Mouse (Mus musculus): ENCODE measurements around the gene Kif1bp.

The Kif1bp gene

DNA sequence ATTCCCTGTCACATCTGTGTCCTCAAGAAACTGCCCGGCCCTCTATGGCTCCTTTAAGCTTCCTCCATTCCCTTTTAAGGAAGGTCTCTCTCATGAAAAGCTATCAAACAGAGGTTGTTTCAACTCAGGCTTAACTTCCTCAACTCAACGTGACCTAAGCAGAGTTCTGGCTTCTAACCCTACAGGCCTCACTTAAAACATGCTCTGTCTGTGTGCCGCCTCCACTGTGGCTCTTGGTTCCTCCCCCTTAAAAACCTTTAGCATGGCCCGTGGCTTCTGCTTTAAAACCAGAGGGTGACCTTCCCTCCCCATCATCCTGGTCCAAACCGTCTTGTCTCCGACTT, 21.7 kb downstream of the Kif1bp start:
- no peak for DNase-seq (ENCODE audit: low spot score)

- DNase-seq (ENCODE audit: low spot score), result no peak
Measured at GRCm38 (mm10) chr10:62555705-62556557, 22.3 kb downstream of the Kif1bp start.

DNA sequence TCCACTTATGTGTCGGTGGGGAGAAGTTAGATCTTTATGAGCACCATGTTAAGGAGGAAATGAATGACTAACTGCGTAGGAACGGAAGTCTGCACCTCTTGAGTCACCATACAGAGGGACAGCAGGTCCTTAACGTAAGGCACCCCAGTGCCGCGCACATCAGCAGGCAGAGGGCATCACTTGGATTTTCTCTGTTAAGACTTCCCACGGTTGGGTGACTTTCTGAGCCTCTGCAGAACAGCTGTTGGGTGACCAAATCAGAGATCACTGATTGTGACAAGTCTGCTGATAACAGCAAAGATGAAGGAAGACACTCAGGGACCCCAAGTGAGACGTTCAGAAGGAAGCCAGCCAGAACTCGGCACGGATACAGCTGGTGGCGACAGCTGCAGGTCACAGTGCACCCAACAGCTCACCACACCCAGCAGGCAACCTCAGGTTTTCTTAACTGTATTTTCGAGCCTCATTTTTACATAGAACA, 24.6 kb downstream of the Kif1bp start:
- DNase-seq (ENCODE audit: low spot score), result no peak

DNA sequence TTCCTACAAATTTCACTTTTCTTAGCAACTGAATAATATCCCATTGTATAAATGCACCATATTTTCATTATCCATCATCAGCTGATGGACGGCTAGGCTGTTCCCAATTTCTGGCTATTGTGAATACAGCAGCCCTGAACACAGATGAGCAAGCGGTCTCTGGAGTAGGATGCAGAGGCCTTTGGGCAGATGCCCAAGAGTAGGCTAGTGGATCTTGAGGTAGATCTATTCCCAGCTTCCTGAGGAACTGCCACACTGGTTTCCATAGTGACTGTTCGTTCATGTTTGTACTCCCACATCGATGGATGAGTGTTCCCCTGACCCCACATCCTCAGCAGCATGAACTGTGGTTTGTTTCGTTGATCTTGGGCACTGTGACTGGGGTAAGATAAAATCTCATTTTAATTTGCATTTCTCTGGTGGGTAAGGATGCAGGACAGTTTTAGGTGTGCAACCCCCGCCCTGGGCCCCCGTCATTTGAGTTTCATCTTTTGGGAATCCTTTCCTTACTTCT, 27.4 kb downstream of the Kif1bp start:
- DNase-seq (ENCODE audit: low spot score), result no peak

- DNase-seq (ENCODE audit: low spot score), result peak; percentile 49
Measured at GRCm38 (mm10) chr10:62549523-62550166, 28.6 kb downstream of the Kif1bp start.

DNA sequence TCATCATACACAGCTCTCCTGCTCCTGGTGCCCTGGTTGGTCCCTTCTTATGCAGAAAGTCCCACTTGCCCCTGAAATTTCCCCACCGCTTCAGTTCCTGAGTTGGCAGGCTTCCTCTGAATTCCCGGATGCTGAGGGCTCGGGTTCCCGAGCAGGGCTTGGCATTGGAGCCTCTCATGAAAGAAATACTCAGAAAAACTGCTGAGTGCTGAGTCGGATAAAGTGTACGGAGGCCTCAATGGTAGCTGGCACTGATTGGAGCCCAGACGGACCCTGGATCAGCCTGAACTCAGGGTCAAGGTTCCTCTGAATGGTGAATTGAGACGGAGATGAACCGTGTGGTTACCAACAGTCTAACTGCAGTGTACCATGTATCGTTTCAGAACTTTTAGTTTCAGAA, 31.8 kb downstream of the Kif1bp start:
- DNase-seq (ENCODE audit: low spot score), result no peak

DNA sequence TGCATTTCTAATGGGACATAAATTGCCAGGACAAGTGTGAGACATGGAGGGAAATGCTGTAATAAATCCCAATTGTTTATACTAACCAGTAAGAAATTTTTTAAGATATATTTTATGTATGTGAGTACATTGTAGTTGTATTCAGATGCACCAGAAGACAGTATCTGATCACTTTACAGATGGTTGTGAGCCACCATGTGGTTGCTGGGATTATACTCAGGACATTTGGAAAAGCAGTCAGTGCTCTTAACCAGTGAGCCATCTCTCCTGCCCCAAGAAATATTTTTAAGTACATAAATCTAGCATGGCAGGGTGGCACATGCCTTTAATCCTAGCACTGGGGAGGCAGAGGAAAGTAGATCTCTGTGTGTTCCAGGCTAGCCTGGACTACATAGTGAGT, 32.5 kb downstream of the Kif1bp start:
- no peak for DNase-seq (ENCODE audit: low spot score)

DNA sequence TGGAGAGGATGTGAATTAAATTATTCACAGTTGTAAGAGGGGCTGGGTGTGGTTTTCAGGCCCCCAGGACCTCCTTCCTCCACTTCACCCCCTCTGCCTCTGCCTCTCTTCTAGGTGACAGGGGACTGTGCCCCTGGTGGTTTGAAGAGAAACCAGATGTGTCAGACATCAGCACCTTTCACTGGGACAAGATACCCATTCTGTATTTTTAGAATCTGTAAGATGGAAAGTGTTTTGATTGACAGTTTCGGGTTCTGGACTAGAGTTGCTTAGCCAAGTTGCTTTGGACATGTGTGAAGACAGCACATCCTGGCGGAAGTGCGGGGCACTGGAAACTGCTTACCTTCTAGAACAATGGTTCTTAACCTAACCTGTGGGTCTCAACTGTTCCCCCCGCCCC, 33.9 kb downstream of the Kif1bp start:
- DNase-seq (ENCODE audit: low spot score), result no peak

DNA sequence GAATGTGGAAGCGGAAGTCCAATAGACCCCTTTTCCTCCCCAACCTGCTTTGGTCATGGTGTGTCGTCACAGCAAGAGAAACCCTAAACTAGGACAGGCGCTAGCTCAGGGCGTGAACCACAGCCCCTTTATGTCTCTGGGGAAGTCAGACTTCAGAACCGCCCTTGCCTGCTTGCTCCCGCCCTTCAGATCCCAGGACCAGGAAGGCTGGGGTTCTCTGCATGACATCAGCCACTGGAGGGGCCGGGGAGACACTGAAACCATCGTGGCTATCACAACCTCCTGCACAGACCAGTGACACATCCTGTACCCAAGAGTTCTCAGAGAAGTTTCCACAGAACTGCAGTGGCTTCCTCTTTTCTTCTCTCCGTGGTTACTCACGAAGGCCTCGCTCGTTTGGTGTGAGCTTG, 34.9 kb downstream of the Kif1bp start:
- no peak for DNase-seq (ENCODE audit: low spot score)

- DNase-seq (ENCODE audit: low spot score), result no peak
Measured at GRCm38 (mm10) chr10:62542928-62543327, 35.3 kb downstream of the Kif1bp start.

DNA sequence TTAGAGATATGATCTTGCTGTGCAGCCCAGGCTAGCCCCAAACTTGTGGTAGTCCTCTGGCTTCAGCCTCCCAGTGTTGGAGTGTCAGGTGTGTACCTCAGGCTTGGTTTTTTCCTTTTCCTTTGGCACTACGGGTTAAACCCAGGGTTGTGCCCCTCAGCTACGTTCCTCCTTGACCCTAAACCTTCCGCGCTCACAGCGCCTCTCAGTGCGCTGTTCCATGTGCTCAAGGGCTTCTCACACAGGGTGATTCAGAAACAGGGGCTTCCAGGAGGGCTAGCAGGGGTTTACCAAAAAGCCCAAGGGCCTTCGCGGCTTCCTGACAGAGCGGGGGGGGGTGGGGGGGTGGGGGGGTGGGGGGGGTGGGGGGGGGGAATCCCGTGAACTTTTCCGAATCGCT, 35.8 kb downstream of the Kif1bp start:
- no peak for DNase-seq (ENCODE audit: low spot score)

GRCm38 (mm10) chr10:62541499-62541898, 36.8 kb downstream of the Kif1bp start:
- no peak for DNase-seq (ENCODE audit: low spot score)

GRCm38 (mm10) chr10:62540800-62541199, 37.5 kb downstream of the Kif1bp start:
- DNase-seq (ENCODE audit: low spot score), result no peak

DNA sequence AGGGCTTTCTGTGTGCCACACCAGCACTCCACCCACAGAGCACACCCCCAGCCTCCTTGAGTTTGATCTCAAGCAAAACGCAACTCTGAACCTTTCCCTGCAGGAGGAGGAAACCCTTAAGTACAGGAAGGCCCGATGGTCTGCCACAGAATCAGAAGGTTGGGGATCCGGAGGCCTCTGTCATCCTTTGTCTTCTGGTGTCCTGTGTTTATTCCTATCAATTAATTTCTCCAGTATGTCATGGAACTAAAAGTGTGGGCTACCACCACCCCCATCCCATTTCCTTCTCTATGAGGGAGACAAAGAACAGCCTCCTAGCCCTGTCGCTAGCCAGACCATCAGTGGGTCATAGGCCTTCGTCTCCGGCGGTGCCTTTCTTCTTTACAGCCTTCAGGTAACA, 43.7 kb downstream of the Kif1bp start:
- no peak for DNase-seq (ENCODE audit: low spot score)

GRCm38 (mm10) chr10:62532832-62533231, 45.4 kb downstream of the Kif1bp start:
- no peak for DNase-seq (ENCODE audit: low spot score)

- no peak for DNase-seq (ENCODE audit: low spot score)
Measured at GRCm38 (mm10) chr10:62530183-62530582, 48.1 kb downstream of the Kif1bp start.

- DNase-seq (ENCODE audit: low spot score), result no peak
Measured at GRCm38 (mm10) chr10:62527351-62527750, 50.9 kb downstream of the Kif1bp start, which contains the start of gene Srgn. TSS of gene Srgn (minus strand) at chr10:62527451.

DNA sequence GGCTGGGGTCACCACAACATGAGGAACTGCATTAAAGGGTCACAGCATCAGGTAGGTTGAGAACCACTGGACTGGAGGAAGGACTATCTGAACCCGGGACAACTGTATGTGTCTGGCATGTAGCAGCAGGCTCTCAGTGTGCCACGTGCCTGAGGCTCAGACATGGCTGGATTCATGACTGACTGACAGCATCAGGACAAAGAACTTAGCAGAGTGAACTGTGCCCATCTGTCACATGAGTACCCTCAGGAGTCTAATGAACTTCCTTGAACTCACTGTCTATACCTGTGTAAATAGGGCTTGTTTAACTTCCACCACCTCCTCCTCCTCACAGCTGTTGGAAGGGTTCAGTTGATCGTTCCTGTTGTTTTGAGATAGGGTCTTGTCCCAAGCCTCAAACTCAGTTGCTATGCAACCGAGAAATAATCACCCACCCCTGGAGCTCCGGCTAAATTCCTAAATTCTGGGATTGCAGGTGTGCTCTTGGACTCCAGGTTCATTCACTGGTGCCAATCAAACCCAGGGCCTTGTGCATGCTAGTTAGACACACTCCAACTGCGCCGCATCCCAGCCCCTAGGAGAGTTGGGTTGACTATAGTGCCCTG, 55.8 kb downstream of the Kif1bp start:
- DNase-seq (ENCODE audit: low spot score), result peak; percentile 80

- peak; percentile 87 for DNase-seq (ENCODE audit: low spot score)
Measured at GRCm38 (mm10) chr10:62521763-62522162, 56.5 kb downstream of the Kif1bp start.

DNA sequence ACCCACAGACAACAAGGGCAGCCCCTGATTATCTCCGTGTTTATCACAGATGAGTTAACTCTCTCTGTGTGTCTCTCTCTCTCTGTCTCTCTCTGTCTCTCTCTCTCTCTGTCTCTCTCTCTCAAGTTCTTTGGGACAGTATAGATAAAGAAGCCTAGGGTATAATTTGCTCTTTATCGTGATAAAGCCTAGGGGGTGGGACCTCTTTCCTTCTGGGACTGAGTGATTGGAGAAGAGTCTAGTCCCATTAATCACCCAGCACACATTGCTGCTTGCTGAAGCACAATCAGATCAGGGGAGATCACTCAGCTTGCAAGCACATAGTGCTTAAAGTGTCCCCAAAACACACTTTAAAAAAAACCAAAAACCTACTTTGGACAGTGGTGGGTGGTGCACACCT, 57.3 kb downstream of the Kif1bp start:
- no peak for DNase-seq (ENCODE audit: low spot score)

DNA sequence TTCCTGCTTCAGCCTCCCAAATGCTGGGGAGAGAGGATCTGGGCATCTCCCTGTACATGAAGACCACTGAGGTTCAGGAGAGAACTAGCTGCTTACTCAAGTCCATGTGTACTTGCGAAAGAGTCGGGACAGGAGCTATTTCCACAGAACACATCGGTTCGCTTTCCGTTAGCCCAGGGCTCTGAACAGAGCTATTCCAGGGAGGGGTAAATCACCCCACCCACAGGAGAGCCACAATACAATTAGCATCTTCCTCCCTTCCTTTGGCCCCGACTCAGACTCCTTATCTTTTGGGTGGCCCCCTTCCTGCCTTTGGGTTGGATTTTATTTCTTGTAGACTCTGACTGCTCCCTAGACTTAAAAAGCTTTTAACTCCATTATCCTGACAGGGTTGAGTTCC, 60.7 kb downstream of the Kif1bp start:
- DNase-seq (ENCODE audit: low spot score), result no peak

GRCm38 (mm10) chr10:62512855-62513254, 65.4 kb downstream of the Kif1bp start:
- no peak for DNase-seq (ENCODE audit: low spot score)

DNA sequence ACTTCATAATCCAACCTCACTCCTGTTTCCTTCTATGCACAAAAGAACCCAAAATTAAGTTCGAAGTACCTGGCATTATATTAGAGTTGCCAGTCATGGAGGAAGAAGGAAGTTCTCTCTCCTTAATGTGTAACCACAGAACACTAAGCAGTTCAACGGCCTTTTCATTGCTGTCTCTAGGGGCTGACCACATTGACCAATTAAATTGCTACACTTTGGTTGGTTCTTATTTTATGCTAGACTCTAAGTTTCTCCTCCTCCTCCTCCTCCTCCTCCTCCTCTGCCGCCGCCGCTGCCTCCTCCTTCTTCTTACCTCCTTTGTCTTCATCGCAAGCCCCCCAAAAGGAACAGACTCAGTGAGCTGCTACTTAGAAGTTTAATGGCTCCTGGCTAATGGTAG, 66.7 kb downstream of the Kif1bp start:
- no peak for DNase-seq (ENCODE audit: low spot score)

Data from yolk sac, embryonic 10.5 days (tissue).